Mouse (Mus musculus) stomach, postnatal 0 days (tissue): ENCODE measurements at regions not wholly inside any gene's neighbourhood (a gene's known extent, or its start where the extent isn't known, plus 50 kb on each side); places are given as distances from the start of the nearest gene placed in this dataset.

Experiments
- ATAC-seq: fragments of 200-750 bp; cut with Nextera tagmentation; 2 replicates; pipeline ENCODE4 v1.8.0; 2017; ENCODE audit not compliant: low FRiP score, low TSS enrichment
- DNase-seq: peaks from one replicate; pipeline ENCODE4 v3.0.0-alpha.2; 2016; ENCODE audit warnings: low spot score
- H3K27ac ChIP-seq: fragments of 300-500 bp; sonication (generic); replicated peaks from 2 replicates; pipeline ENCODE4 v1.5.1; 2014; ENCODE audit warnings: mild to moderate bottlenecking, control low read depth
- H3K27me3 ChIP-seq: fragments of 300-500 bp; sonication (generic); 2 replicates; pipeline ENCODE4 v1.6.1; 2014; ENCODE audit warnings: low read length; ENCODE audit not compliant: control insufficient read depth, insufficient read depth
- H3K36me3 ChIP-seq: fragments of 300-500 bp; sonication (generic); 2 replicates; pipeline ENCODE4 v1.6.1; 2014; ENCODE audit warnings: low read length, mixed read lengths; ENCODE audit not compliant: control insufficient read depth, insufficient read depth
- H3K4me1 ChIP-seq: fragments of 300-500 bp; sonication (generic); replicated peaks from 2 replicates; pipeline ENCODE4 v1.6.1; 2014; ENCODE audit warnings: antibody characterized with exemption; ENCODE audit not compliant: control insufficient read depth, insufficient read depth
- H3K4me2 ChIP-seq: fragments of 300-500 bp; sonication (generic); replicated peaks from 2 replicates; pipeline ENCODE4 v1.6.1; 2014; ENCODE audit warnings: low read depth, mild to moderate bottlenecking, control low read depth, moderate library complexity
- H3K4me3 ChIP-seq: fragments of 300-500 bp; sonication (generic); 2 replicates; pipeline ENCODE4 v1.5.1; 2014; ENCODE audit warnings: low read depth, low read length, control low read depth
- H3K9ac ChIP-seq: fragments of 300-500 bp; sonication (generic); 2 replicates; pipeline ENCODE4 v1.6.1; 2014; ENCODE audit warnings: mild to moderate bottlenecking, low read length, control low read depth, mixed read lengths
- H3K9me3 ChIP-seq: fragments of 300-500 bp; sonication (generic); 2 replicates; pipeline ENCODE4 v1.6.1; 2016; ENCODE audit warnings: low read length; ENCODE audit not compliant: control insufficient read depth
- CTCF ChIP-seq: IDR thresholded peaks from 2 replicates; pipeline ENCODE4 v1.5.1; 2016; ENCODE audit warnings: antibody characterized with exemption, low read depth, mild to moderate bottlenecking, moderate library complexity
- EP300 ChIP-seq: optimal IDR thresholded peaks from 2 replicates; pipeline ENCODE3; 2016; ENCODE audit warnings: antibody characterized with exemption
- WGBS: fragments of 180-500 bp; shearing (Covaris S2); extraction: QIAGEN DNeasy Blood & Tissue Kit; methylation state at CpG from one replicate; pipeline ENCODE4 v1.1.7; 2014; 5-methylcytosine and 5-hydroxymethylcytosine counted together

DNA sequence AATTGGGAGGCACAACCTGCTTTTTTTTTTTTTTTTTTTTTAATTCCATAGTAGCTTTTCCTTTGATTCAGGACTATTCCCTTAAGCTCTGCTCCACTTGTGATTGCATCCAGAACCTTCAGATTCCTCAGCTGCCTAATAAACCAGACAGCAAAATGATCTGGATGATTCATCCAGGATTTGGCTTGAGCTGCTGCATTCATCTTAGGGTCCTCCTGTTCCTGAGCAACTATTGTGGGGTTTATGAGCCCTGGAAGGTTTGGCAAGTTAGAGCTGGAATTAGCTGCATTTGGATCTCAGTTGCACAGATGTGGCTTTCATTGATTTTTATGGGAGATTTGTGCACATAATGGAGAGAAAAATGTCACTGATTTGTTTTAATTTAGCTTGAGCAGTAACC lies 183.3 kb downstream of the Otol1 start:
- TF ChIP-seq CTCF (no peak), EP300 (no peak)
- no peak overlapping the region for H3K4me3 ChIP-seq
- H3K27ac ChIP-seq: no peak overlapping the region
- no peak for ATAC-seq
- DNase-seq: no peak
- H3K36me3 ChIP-seq: no peaks in the 10 kb centered on the region
- H3K27me3 ChIP-seq: no peaks in the 10 kb centered on the region
- no peaks in the 10 kb centered on the region for H3K9me3 ChIP-seq
- H3K4me1 ChIP-seq: no peaks in the 10 kb centered on the region
- no peak overlapping the region for H3K4me2 ChIP-seq
- no peak overlapping the region for H3K9ac ChIP-seq

DNA sequence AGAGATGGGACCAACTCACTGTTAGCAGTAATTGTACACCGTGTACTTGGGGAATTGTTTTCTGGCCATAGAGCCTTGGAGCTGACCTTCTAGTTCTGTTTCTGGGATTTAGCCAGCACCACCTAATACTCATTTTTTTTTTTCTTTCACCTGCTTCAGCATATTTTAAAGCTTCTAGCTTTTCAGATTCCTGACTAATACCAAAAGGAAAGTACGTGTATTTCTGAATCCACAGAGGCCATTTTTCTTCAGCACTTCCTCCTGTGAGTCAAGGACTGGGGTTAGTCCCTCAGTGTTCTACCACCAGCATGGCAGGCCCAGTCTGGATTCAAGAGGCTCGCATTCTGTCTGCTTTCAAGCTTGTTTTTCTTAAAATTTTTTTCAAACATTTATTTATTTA lies 189.3 kb downstream of the Otol1 start:
- no peaks in the 10 kb centered on the region for H3K27me3 ChIP-seq
- no peaks in the 10 kb centered on the region for H3K36me3 ChIP-seq
- WGBS: 72% methylated on average over 3 of the region's 3 CpGs
- TF ChIP-seq EP300 (no peak), CTCF (no peak)
- no peak overlapping the region for H3K9ac ChIP-seq
- ATAC-seq (no peak), DNase-seq (no peak)
- H3K4me2 ChIP-seq: no peak overlapping the region
- no peak overlapping the region for H3K4me3 ChIP-seq
- no peak overlapping the region for H3K27ac ChIP-seq
- H3K9me3 ChIP-seq: no peaks in the 10 kb centered on the region
- no peaks in the 10 kb centered on the region for H3K4me1 ChIP-seq

- 79% methylated on average over 3 of the region's 3 CpGs for WGBS
- no peaks in the 10 kb centered on the region for H3K4me1 ChIP-seq
- TF ChIP-seq EP300: no peak
- TF ChIP-seq CTCF: no peak
- no peaks in the 10 kb centered on the region for H3K9me3 ChIP-seq
- no peak for DNase-seq
- H3K4me3 ChIP-seq: no peak overlapping the region
- no peak overlapping the region for H3K9ac ChIP-seq
- no peaks in the 10 kb centered on the region for H3K27me3 ChIP-seq
- no peak for ATAC-seq
- no peak overlapping the region for H3K27ac ChIP-seq
- H3K4me2 ChIP-seq: no peak overlapping the region
- H3K36me3 ChIP-seq: no peaks in the 10 kb centered on the region
These were observed 191.5 kb downstream of the Otol1 start for GRCm38 (mm10) chr3:70198890-70199289.

GRCm38 (mm10) chr3:70201334-70201943 lies 194.0 kb downstream of the Otol1 start:
- no peaks in the 10 kb centered on the region for H3K36me3 ChIP-seq
- 66% methylated on average over 3 of the region's 3 CpGs for WGBS

DNA sequence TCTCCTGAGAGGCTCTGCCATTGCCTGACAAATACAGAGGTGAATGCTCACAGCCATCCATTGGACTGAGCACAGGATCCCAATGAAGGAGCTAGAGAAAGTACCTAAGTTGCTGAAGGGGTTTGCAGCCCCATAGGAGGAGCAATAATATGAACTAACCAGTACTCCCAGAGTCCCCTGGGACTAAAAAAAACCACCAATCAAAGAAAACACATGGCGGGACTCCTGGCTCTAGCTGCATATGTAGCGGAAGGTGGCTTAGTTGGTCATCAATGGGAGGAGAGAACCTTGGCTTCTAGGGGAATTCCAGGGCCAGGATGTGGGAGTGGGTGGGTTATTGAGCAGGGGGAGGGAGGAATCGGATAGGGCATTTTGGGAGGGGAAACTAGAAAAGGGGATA lies 207.8 kb downstream of the Otol1 start:
- Histone ChIP-seq H3K4me3 (no peak overlapping the region), H3K27ac (no peak overlapping the region), H3K27me3 (no peaks in the 10 kb centered on the region), H3K9me3 (no peaks in the 10 kb centered on the region), H3K36me3 (no peaks in the 10 kb centered on the region), H3K4me1 (no peaks in the 10 kb centered on the region), H3K9ac (no peak overlapping the region), H3K4me2 (no peak overlapping the region)
- 83% methylated on average over 3 of the region's 3 CpGs for WGBS
- TF ChIP-seq CTCF (no peak), EP300 (no peak)
- DNase-seq (no peak), ATAC-seq (no peak)

More at GRCm38 (mm10) chr3:70201334-70201943, 194.0 kb downstream of the Otol1 start:
- H3K4me3 ChIP-seq: no peak overlapping the region
- TF ChIP-seq CTCF: no peak
- no peak for TF ChIP-seq EP300
- DNase-seq (no peak), ATAC-seq (no peak)
- no peak overlapping the region for H3K4me2 ChIP-seq
- no peak overlapping the region for H3K9ac ChIP-seq
- no peak overlapping the region for H3K27ac ChIP-seq
- H3K9me3 ChIP-seq: no peaks in the 10 kb centered on the region
- no peaks in the 10 kb centered on the region for H3K4me1 ChIP-seq
- no peaks in the 10 kb centered on the region for H3K27me3 ChIP-seq

DNA sequence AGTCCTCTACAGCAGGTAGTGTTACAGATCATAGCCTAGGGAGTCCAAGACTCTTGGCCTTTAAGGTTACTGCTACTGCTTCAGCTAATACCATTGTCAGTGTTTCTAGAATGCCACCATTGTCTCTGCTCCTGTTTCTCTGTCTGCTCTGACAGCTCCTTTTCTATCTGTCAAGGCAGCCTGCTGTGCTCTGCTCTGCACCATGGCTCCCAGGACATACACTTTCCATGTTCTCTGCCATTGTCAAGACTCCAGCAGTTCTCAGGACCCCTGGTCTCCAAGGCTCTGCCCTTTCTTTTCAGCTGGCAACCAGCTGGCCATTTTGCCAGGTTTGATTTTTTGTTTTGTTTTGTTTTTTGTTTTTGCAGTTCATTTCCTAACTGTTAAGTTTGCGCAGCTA lies 208.7 kb downstream of the Otol1 start:
- no peak for ATAC-seq
- no peaks in the 10 kb centered on the region for H3K27me3 ChIP-seq

More for the DNA sequence above, 208.7 kb downstream of the Otol1 start:
- Histone ChIP-seq H3K36me3 (no peaks in the 10 kb centered on the region), H3K9ac (no peak overlapping the region), H3K9me3 (no peaks in the 10 kb centered on the region), H3K4me1 (no peaks in the 10 kb centered on the region), H3K4me3 (no peak overlapping the region), H3K4me2 (no peak overlapping the region), H3K27ac (no peak overlapping the region)
- 91% methylated on average over 1 of the region's 1 CpGs for WGBS
- DNase-seq: no peak
- TF ChIP-seq CTCF (no peak), EP300 (no peak)
